Mouse (Mus musculus) left cerebral cortex, adult 11 months (tissue): ENCODE measurements around the gene Tomt.
"Not testable (repeated sequence)": the region's sequence is repeated elsewhere in the genome, so short reads cannot be mapped to it uniquely, and the experiment has no call there.

ENCODE experiments used
- DNase-seq: peaks from one replicate; pipeline ENCODE4 v3.0.0; 2022; ENCODE audit warnings: low spot score

Gene Tomt

GRCm38 (mm10) chr7:101906287-101906681 is at the start of gene Tomt:
TSS of gene Tomt (minus strand) at chr7:101906359.
- no peak for DNase-seq

DNA sequence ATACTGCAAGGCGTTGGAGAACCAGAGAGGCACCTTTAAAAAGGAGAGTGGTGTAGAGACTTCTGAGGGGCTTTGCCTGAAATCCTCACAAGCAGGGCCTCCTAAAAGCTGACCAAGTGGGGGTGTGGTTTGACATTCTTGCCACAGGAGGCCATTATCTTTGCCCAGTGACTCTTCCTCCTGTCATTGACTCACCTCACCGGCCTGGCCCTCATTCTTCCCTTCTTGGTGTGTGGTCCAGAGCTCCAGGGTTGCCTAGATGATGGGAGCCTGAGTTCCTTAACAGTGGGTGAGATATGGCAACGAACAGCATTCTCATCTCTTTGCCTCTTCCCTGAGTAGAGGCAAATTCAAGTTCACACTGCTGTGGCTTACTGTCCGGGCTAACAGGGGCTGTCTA is 49.7 kb upstream of the Tomt start:
- DNase-seq, result no peak

- no peak for DNase-seq
These were observed 49.1 kb upstream of the Tomt start for GRCm38 (mm10) chr7:101955276-101955675.

GRCm38 (mm10) chr7:101954163-101954562 is 48.0 kb upstream of the Tomt start:
- no peak for DNase-seq

DNA sequence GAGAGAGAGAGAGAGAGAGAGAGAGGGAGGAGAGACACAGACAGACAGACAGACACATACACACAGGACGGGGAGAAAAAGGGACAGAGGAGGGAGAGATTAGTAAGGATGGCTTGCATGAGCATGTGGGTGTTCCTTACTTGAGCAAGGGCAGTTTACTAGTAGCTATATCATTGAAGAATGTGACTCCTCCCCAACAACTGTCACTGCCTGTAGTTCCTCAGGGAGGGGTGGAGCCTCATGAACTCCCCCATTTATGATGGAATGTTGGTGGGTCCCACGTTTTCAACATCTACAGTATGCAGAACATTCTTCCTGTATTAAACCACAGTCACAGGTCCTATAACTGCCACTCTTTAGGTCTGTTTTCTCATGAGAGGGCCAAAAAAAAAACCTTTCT is 45.9 kb upstream of the Tomt start:
- DNase-seq, result no peak

DNA sequence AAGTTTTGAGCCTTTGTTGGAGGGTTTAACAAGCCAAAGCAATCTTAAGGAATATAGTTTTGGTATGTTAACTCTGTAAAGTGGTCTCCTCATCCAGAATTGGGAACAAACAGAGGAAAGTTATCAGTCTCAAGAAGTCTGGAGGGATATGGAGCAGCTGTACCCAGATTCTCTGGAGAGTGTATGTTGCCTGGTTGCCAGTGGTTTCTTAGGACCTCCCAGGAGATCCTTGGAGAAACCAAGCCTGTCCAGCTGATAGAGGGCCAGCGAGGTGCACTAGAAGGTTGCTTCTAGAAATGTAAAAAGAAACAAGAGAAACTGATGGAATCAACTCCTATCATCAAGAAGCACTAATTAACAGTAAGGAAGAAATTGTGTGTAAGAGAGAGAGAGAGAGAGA is 45.5 kb upstream of the Tomt start:
- DNase-seq, result no peak

GRCm38 (mm10) chr7:101949008-101949407 is 42.8 kb upstream of the Tomt start:
- not testable (repeated sequence) for DNase-seq

DNA sequence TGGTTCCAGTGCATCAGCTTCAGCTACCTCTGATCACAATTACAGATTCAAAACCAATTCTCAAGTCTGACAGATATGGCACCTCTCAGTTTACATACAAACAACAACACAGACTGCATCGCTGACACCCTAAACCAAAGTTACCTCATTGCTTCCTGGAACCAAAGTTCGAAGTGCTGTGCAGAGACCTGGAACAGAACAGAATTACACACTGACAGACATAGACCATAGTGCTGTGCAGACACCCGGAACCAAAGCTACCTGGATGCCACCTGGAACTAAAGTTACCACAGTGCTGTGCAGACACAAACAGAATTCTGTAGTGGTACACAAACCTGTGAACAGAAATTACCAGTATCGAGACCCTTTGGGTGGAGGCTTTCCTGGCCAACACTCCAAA is 33.6 kb upstream of the Tomt start:
- no peak for DNase-seq

GRCm38 (mm10) chr7:101938348-101938747 is 32.2 kb upstream of the Tomt start:
- no peak for DNase-seq

- DNase-seq, result no peak
These were observed 31.4 kb upstream of the Tomt start for GRCm38 (mm10) chr7:101937569-101937968.

DNA sequence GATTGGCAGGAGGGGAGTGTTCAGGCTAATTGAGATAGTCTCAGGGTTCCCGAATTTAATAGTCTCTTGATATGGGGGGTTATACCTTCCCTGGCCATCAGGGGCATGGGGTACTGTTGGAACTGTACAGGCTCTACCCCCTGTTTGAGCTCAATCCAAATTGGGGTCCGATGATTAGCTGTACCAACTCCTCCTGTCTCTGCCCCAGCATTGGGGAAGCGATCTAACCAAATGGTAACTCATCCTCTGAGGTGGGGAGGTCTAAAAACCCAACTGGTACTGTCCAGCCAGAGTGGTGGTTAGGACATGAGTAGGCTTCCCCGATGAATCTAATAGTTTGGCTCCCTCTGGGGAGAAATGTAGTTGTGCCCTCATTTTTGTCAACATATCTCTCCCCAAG is 30.8 kb upstream of the Tomt start:
- DNase-seq, result no peak

DNA sequence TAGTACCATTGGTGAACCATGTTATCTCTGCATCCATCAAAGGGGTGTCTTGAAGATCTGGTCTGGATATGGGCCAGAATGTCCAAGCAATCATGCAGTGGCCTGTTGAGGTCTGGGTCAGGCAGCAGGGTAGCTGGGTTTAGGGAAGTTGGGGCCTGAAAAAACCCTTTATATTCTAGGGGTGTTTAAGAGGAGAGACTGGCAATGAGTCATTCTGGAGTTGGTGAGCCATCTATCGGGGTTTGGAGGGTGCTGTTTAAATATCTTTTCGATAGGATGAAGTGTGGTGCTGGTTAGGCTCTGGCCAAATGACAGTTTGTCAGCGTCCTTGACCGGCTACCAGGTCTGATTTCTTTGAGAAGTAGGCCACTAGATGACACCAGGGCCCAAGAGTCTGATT is 29.8 kb upstream of the Tomt start:
- no peak for DNase-seq

- peak; percentile 95 for DNase-seq
These were observed 27.6 kb upstream of the Tomt start, which contains the start of the genes Lrrc51 and Numa1 for GRCm38 (mm10) chr7:101933751-101934240. TSS of gene Lrrc51 (minus strand) at chr7:101933895. TSS of gene Numa1 (plus strand) at chr7:101934111.

GRCm38 (mm10) chr7:101933300-101933699 is 27.1 kb upstream of the Tomt start:
- no peak for DNase-seq

DNA sequence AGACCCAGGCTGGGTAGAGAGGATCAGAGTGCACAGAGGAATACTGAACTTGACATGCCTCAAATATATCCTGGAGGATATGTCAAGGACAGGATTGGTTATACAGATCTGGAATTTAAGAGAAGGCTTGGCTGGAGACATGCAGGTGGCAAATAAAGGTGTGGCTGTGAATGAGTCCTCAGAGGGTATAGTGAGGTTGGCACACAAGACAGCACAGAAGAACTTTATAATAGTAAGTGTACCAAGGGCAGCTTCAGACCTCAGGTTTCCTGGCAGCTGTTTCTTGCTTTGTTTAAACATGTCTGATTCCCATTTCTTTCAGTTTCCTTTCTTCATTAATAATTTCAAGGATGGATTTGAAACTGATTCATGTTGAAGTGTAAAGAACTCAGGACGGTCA is 26.4 kb upstream of the Tomt start:
- no peak for DNase-seq

DNA sequence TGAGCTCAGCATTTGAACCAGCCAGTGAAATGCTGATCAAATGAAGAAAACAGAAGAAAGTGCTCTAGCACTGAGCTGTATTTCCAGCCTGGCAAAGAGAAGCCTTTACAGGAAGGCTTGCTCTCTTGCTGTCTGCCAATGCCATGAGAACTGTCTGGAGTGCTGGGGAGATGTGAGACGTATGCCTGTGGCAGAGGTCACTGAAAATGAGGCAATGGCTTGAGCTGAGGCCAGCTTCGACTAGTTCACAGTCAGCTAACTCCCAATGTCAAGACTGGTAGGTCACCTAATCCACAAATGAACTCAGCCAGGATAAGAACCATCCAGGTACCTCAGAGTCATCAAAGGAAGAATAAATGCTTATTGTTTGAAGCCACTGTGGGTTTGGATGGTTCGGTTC is 21.9 kb upstream of the Tomt start:
- DNase-seq, result no peak

DNA sequence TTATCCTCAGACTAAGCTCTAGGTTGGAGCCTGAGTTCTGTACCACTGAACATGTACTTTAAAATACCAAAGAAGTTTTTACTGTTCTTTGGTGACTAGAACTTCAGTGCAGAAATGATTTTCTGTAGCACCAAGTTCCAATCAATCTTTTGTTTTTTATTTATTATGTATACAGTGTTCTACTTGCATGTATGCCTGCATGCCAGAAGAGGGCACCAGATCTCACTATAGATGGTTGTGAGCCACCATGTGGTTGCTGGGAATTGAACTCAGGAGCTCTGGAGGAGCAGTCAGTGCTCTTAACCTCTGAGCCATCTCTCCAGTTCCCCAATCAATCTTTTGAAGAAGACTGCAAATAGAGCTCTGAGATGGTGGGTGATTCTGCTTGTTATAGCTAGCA is 19.7 kb upstream of the Tomt start:
- DNase-seq, result not testable (repeated sequence)

GRCm38 (mm10) chr7:101918071-101918470 is 11.9 kb upstream of the Tomt start:
- DNase-seq, result no peak

- DNase-seq, result no peak
These were observed 5.8 kb upstream of the Tomt start for GRCm38 (mm10) chr7:101911982-101912381.

- no peak for DNase-seq
These were observed 4.0 kb upstream of the Tomt start for GRCm38 (mm10) chr7:101910138-101910537.

- no peak for DNase-seq
These were observed 2.2 kb upstream of the Tomt start for GRCm38 (mm10) chr7:101908367-101908766.

GRCm38 (mm10) chr7:101906696-101907095 is 537 bp upstream of the Tomt start:
- no peak for DNase-seq

- peak; percentile 99 for DNase-seq
These were observed 435 bp downstream of the Tomt start, which contains the start of gene Lamtor1 for GRCm38 (mm10) chr7:101905561-101906286. TSS of gene Lamtor1 (plus strand) at chr7:101905904.

DNA sequence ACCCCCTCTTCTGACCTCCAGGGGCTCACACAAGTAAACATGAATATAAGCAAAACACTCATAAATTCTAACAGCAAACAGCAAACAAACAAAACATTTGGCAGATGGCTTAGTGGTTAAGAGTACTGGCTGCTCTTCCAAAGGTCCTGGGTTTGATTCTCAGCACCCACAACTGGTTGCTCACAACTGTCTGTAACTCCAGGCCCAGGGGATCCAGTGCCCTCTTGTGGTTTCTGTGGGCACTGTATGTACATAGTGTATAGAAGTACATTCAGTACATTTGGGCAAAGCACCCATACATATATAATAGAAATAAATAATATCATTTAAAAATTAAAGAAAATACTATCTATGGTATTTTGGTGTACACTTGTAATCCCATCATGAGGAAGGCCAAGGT is 3.3 kb downstream of the Tomt start:
- DNase-seq, result no peak
